Mouse (Mus musculus) stomach, embryonic 14.5 days (tissue): ENCODE data around the gene Hadha. TPM values are rescaled to one million over a fixed set of nuclear protein-coding genes. Genes with fewer than 3 reads are reported as not detected.

Source experiments
- ATAC-seq: fragments of 200-750 bp; cut with Nextera tagmentation; 2 replicates; pipeline ENCODE4 v1.8.0; 2017; ENCODE audit warnings: low read depth, moderate TSS enrichment; ENCODE audit not compliant: insufficient number of reproducible peaks, insufficient read depth, low FRiP score
- H3K27ac ChIP-seq: fragments of 300-500 bp; sonication (generic); 2 replicates; pipeline ENCODE4 v1.5.1; 2014; ENCODE audit warnings: mild to moderate bottlenecking, low read length, moderate library complexity, mixed read lengths
- H3K27me3 ChIP-seq: fragments of 300-500 bp; sonication (generic); 2 replicates; pipeline ENCODE4 v1.6.1; 2014; ENCODE audit warnings: low read length, control low read depth, mixed read lengths; ENCODE audit not compliant: control insufficient read depth, insufficient read depth
- H3K36me3 ChIP-seq: fragments of 300-500 bp; sonication (generic); 2 replicates; pipeline ENCODE4 v1.6.1; 2014; ENCODE audit warnings: mild to moderate bottlenecking, control low read depth, low read length, moderate library complexity, mixed read lengths; ENCODE audit not compliant: control insufficient read depth, insufficient read depth
- H3K4me1 ChIP-seq: fragments of 300-500 bp; sonication (generic); 2 replicates; pipeline ENCODE4 v1.6.1; 2014; ENCODE audit warnings: low read length, control low read depth, mixed read lengths; ENCODE audit not compliant: control insufficient read depth, insufficient read depth
- H3K4me2 ChIP-seq: fragments of 300-500 bp; sonication (generic); replicated peaks from 2 replicates; pipeline ENCODE4 v1.6.1; 2014; ENCODE audit warnings: low read depth, low read length, control low read depth
- H3K4me3 ChIP-seq: fragments of 300-500 bp; sonication (generic); 2 replicates; pipeline ENCODE4 v1.5.1; 2014; ENCODE audit warnings: low read depth, low read length, control low read depth
- H3K9ac ChIP-seq: fragments of 300-500 bp; sonication (generic); replicated peaks from 2 replicates; pipeline ENCODE4 v1.6.1; 2014; ENCODE audit warnings: low read depth, mild to moderate bottlenecking, control low read depth, low read length, moderate library complexity, mixed read lengths
- H3K9me3 ChIP-seq: fragments of 300-500 bp; sonication (generic); 2 replicates; pipeline ENCODE4 v1.6.1; 2016; ENCODE audit warnings: low read depth, low read length, control low read depth; ENCODE audit not compliant: control insufficient read depth
- WGBS: fragments of 180-500 bp; shearing (Covaris S2); extraction: QIAGEN DNeasy Blood & Tissue Kit; methylation state at CpG from one replicate; pipeline ENCODE4 v1.1.7; 2014; 5-methylcytosine and 5-hydroxymethylcytosine counted together
- polyA plus RNA-seq: library from polyadenylated mRNA; unstranded; fragments of >200 nt; fragmentation: Nextera tagmentation; extraction: Ambion mirVana; gene quantifications from 2 replicates; pipeline ENCODE4 v1.2.1, GENCODE M21; 2014

Hadha gene
- polyA plus RNA-seq, result 116 and 118 TPM in 2 replicates

- H3K9ac ChIP-seq, result peak within 1 kb of the TSS; percentile 68
- H3K4me1 ChIP-seq, result no peaks in the 10 kb centered on the region; the same call in 1 of the 2 replicates
- peak within 1 kb of the TSS; percentile 74 for H3K4me2 ChIP-seq
- no peaks in the 10 kb centered on the region; the same call in 1 of the 2 replicates for H3K36me3 ChIP-seq
- no peaks in the 10 kb centered on the region for H3K27me3 ChIP-seq
- peak; percentile 91 for ATAC-seq
- H3K4me3 ChIP-seq, result peak within 1 kb of the TSS; percentile 93
- no peaks in the 10 kb centered on the region for H3K9me3 ChIP-seq
- WGBS, result 0% methylated on average over 53 of the region's 53 CpGs
- peak within 1 kb of the TSS; percentile 81 for H3K27ac ChIP-seq
Measured at GRCm38 (mm10) chr5:30154474-30155394, at the start of gene Hadha, which contains the start of gene Hadhb. Gene Hadha (minus strand): TSS chr5:30155162. Gene Hadhb (plus strand): TSS chr5:30155248.

- Histone ChIP-seq H3K27me3 (no peaks in the 10 kb centered on the region), H3K9ac (no peak overlapping the region), H3K4me3 (no peak overlapping the region), H3K9me3 (no peaks in the 10 kb centered on the region), H3K27ac (no peak overlapping the region), H3K4me1 (peaks cover 6% of the 10 kb centered on the region; the same call in 1 of the 2 replicates), H3K4me2 (no peak overlapping the region), H3K36me3 (no peaks in the 10 kb centered on the region)
- no peak for ATAC-seq
- WGBS, result 52% methylated on average over 1 of the region's 1 CpGs
Measured at GRCm38 (mm10) chr5:30204441-30204840, 49.5 kb upstream of the Hadha start.

- peak overlapping the region; percentile 69 for H3K27ac ChIP-seq
- 80% methylated on average over 10 of the region's 10 CpGs for WGBS
- no peaks in the 10 kb centered on the region for H3K9me3 ChIP-seq
- no peaks in the 10 kb centered on the region for H3K36me3 ChIP-seq
- H3K4me2 ChIP-seq, result no peak overlapping the region
- H3K4me3 ChIP-seq, result no peak overlapping the region
- H3K9ac ChIP-seq, result no peak overlapping the region
- no peaks in the 10 kb centered on the region for H3K27me3 ChIP-seq
- H3K4me1 ChIP-seq, result peaks cover 6% of the 10 kb centered on the region; the same call in 1 of the 2 replicates
- no peak for ATAC-seq
Measured at GRCm38 (mm10) chr5:30203216-30203885, 48.4 kb upstream of the Hadha start.

GRCm38 (mm10) chr5:30202221-30202620, 47.3 kb upstream of the Hadha start:
- WGBS, result 85% methylated on average over 7 of the region's 7 CpGs
- peak overlapping the region; percentile 48; the same call in 1 of the 2 replicates for H3K27ac ChIP-seq
- ATAC-seq, result no peak

GRCm38 (mm10) chr5:30201521-30201920, 46.6 kb upstream of the Hadha start:
- WGBS, result 46% methylated on average over 5 of the region's 5 CpGs
- Histone ChIP-seq H3K9ac (no peak overlapping the region), H3K36me3 (no peaks in the 10 kb centered on the region), H3K4me1 (peaks cover 6% of the 10 kb centered on the region; the same call in 1 of the 2 replicates), H3K27ac (no peak overlapping the region), H3K9me3 (no peaks in the 10 kb centered on the region), H3K27me3 (no peaks in the 10 kb centered on the region), H3K4me2 (no peak overlapping the region), H3K4me3 (no peak overlapping the region)
- no peak for ATAC-seq

More at GRCm38 (mm10) chr5:30202221-30202620, 47.3 kb upstream of the Hadha start:
- H3K36me3 ChIP-seq, result no peaks in the 10 kb centered on the region
- H3K4me1 ChIP-seq, result peaks cover 6% of the 10 kb centered on the region; the same call in 1 of the 2 replicates
- H3K9me3 ChIP-seq, result no peaks in the 10 kb centered on the region
- H3K4me3 ChIP-seq, result no peak overlapping the region
- H3K27me3 ChIP-seq, result no peaks in the 10 kb centered on the region
- H3K4me2 ChIP-seq, result no peak overlapping the region
- no peak overlapping the region for H3K9ac ChIP-seq

- WGBS, result 63% methylated on average over 7 of the region's 7 CpGs
- no peaks in the 10 kb centered on the region for H3K27me3 ChIP-seq
- no peaks in the 10 kb centered on the region for H3K36me3 ChIP-seq
- H3K4me2 ChIP-seq, result no peak overlapping the region
- no peak overlapping the region for H3K27ac ChIP-seq
- ATAC-seq, result no peak
- no peaks in the 10 kb centered on the region for H3K9me3 ChIP-seq
- H3K4me1 ChIP-seq, result peaks cover 6% of the 10 kb centered on the region; the same call in 1 of the 2 replicates
- no peak overlapping the region for H3K9ac ChIP-seq
- no peak overlapping the region for H3K4me3 ChIP-seq
Measured at GRCm38 (mm10) chr5:30198257-30198656, 43.3 kb upstream of the Hadha start.

- no peaks in the 10 kb centered on the region for H3K36me3 ChIP-seq
- no peaks in the 10 kb centered on the region for H3K27me3 ChIP-seq
- no peak overlapping the region for H3K27ac ChIP-seq
- H3K4me3 ChIP-seq, result no peak overlapping the region
- WGBS, result 71% methylated on average over 5 of the region's 5 CpGs
- H3K4me1 ChIP-seq, result no peaks in the 10 kb centered on the region
- no peak overlapping the region for H3K9ac ChIP-seq
- H3K9me3 ChIP-seq, result no peaks in the 10 kb centered on the region
- H3K4me2 ChIP-seq, result no peak overlapping the region
- ATAC-seq, result no peak
Measured at GRCm38 (mm10) chr5:30195340-30195739, 40.4 kb upstream of the Hadha start.

GRCm38 (mm10) chr5:30192452-30192851, 37.5 kb upstream of the Hadha start:
- no peaks in the 10 kb centered on the region for H3K27me3 ChIP-seq
- peaks cover 8% of the 10 kb centered on the region; the same call in 1 of the 2 replicates for H3K36me3 ChIP-seq
- H3K4me3 ChIP-seq, result no peak overlapping the region
- no peak overlapping the region for H3K4me2 ChIP-seq
- H3K9ac ChIP-seq, result no peak overlapping the region
- ATAC-seq, result no peak
- no peaks in the 10 kb centered on the region for H3K4me1 ChIP-seq
- H3K9me3 ChIP-seq, result no peaks in the 10 kb centered on the region
- 74% methylated on average over 1 of the region's 1 CpGs for WGBS
- H3K27ac ChIP-seq, result no peak overlapping the region
